Mouse (Mus musculus): ENCODE data around the gene Tmem37.

DNA sequence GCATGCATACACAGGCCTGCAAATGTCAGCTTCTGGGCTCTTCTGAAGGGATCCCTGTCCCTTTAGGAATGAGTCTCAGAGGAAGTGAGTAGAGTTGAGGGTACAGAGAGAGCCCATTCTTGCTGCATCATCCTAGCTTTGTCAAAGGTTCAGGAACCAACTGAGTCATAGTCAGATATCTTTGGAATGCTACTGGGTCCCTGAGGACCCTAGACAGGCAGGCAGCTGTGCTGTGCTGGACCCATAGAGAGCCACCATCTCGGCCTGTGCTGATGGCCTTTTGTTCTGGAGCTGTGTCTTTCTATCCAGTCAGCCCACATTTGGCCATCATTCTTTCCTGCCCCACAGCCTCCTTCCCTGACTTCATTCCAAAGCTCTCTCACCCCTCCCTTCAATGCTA, 39.1 kb downstream of the Tmem37 start:
- no peak for TF ChIP-seq POLR2A (IDR thresholded peaks at IDR 0.05; ENCODE audit: insufficient read length, low read depth)
- no peak for TF ChIP-seq POLR2AphosphoS2 (IDR thresholded peaks at IDR 0.05; ENCODE audit: insufficient read length, low read depth)
- TF ChIP-seq MAX (IDR thresholded peaks at IDR 0.05; ENCODE audit: low read depth): no peak
- no peak for TF ChIP-seq USF1 (IDR thresholded peaks at IDR 0.05; ENCODE audit: low read depth)
- no peak for TF ChIP-seq TCF12 (IDR thresholded peaks at IDR 0.05; ENCODE audit: insufficient read depth, poor library complexity, severe bottlenecking)

All from myocyte (in vitro differentiated cells).